Mouse (Mus musculus): ENCODE measurements around the gene Slc37a1. TPM values are rescaled to one million over a fixed set of nuclear protein-coding genes. Genes with fewer than 3 reads are reported as not detected.

The Slc37a1 gene
- 10 to 100 TPM; 19.0 to 39.4 (median 23.5) TPM for polyA plus RNA-seq (2017; shearing (Covaris generic))

DNA sequence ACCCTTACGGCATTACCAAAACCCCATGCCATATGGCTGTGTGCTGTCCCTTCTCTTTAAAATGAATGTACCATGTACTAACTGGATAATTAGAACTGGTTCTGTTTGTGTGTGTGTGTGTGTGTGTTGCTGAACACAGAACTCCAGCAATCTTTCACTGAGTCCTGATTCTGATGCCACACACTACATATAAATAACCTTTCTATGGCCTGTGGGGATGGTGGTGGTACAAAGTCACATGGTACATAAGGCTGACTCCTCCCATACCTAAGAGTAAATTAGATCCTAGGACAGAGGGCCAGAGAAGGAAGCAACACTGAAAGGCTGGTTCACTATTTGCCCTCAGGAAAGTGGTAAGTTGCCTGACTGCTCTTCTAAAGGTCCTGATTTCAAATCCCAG is at the start of gene Slc37a1:
Slc37a1 (plus strand) TSS at position 301 of the 400 bp plus-strand sequence.
- no peak for ATAC-seq

DNA sequence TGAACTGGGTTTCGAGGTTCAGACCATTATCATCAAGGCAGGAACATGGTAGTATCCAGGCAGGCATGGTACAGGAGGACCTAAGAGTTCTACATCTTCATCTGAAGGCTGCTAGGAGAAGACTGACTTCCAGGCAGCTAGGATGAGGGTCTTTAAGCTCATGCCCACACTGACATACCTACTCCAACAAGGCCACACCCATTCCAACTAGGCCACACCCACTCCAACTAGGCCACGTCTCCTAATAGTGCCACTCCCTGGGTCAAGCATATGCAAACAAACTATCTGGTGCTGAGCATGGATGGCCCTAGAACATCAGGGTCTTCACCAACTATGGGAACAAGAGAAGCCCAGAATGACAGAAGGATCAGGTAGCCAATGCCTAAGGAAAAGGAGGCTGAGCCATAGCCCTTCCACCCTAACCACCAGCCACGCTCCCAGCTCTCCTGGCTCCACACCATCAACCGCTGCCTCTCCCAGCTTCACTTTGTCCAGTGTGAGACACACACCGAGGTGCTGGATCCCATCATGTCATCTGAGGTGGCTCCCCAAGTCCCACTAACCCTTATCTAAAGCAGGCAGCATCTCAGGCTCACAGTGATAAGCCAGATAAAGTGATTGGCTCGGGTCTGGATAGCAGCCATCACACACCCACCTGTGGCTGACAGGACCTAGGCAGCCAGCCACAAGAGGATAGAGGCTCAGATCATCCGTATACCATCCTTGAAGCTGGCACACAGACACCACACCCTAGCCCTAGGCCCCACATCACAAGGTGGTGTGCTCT is 48.2 kb upstream of the Slc37a1 start:
- ATAC-seq, result no peak

DNA sequence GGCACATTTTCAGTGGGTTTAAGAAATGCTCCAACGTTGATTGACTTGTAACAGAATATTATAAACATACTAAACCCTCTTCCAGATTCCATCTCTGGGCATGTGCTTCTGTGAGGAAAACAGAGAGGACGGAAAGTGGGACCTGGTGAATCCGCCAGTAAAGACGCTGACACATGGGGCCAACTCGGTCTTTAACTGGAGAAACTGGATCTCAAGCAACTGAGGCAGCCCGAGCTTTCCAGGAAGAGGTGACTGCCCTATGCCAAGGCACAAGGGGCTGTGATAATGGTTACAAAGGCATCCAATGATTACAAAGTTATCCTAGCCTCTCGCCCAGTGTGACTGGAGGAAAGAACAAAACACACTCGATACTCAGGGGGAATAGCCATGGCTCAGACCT is 45.4 kb upstream of the Slc37a1 start:
- ATAC-seq, result no peak

DNA sequence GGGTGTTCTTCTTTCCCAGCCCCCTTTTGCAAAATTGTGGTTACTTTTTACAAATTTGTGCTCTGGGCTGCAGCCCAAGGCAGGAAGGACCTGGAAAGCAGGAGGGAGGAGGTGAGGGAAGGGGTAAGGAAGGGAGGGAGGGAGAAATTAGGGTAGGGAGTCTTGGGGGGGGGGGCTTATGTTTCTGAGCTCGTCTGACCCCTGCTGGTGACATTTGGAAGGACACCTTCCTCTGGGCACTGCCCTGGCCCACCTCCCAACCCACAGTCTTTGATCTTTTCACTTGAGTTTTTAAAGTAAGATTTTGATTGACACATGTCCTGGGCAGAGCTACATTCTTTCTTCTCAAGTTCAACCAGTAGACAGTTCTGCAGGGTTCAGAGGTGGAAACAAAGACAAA is 43.8 kb upstream of the Slc37a1 start:
- ATAC-seq, result peak; percentile 32

DNA sequence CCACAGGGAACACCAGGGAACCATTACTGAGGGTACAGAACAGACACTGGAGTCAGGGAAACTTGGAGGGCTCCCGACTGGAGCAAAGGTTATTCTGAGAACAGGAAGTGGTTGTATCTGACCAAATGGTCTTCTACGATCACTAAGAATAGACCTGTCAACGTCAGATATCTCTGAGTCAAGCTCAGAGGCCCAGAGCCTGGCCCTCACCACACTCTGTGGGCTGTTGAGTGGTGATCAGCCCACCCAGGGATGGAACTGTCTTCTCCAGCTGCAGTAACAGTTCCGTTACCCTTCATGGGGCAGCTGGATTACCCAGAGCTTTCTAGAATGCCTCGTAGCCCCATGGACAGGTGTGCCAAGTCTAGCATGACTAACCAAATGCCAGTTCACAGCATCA is 41.3 kb upstream of the Slc37a1 start:
- ATAC-seq, result no peak

DNA sequence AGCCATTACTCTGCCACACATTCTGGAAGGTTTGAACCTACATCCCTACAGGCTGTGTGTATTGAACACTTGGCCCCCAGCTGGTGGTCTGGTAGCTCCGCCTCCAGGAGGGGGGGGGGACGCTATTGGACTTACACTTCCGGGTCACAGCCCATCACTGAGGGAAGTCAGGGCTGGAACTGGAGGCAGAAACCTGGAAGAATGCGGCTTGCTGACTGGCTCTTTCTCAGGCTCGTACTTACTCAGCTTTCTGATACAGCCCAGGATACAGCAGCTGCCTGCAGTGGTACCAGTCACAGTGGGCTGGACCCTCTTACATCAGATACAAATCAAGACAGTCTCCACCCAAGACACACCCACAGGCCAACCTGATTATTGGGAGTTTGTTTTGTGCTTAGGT is 39.4 kb upstream of the Slc37a1 start:
- no peak for ATAC-seq

DNA sequence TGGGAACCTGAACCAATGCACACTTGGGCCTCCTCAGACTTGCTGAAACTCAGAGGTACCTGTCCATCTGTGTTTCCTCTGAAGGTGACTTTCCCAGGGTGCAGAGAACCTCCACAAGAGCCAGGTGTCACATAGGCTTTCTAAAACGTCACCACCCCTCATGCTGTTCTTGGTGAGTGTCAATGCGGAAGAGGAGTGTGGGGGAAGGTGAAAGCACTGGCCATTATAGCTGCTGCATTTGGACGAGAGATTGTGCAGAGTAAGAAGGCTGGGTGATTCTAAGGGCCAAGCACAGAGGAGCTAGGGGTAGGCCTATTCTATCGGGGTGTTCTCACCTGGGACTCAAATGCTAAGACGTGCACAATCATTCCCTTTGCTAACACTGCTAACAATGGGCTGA is 32.6 kb upstream of the Slc37a1 start:
- ATAC-seq, result no peak

DNA sequence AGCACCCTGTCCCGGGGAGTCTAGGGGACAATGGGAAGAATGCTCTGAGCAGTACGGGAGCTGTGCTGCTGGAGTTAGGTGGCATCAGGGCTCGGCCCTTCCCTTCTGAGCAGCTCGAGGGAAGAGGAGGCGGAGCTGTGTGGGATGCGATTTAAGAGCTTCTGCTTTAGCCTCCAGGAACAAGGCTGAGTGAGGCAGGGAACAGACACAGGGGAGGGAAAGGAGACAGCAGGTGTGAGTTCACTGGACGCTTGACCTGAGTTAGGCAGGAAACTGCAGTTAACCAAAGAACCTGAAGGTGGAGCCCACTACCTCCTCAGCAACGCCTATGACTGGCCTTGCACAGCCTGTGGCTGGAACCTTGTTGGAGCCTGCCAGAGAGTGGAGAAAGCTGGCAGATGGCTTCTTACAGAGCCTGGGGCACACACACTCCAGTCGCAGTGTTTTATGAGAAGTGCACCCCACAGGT is 32.1 kb upstream of the Slc37a1 start:
- no peak for ATAC-seq

DNA sequence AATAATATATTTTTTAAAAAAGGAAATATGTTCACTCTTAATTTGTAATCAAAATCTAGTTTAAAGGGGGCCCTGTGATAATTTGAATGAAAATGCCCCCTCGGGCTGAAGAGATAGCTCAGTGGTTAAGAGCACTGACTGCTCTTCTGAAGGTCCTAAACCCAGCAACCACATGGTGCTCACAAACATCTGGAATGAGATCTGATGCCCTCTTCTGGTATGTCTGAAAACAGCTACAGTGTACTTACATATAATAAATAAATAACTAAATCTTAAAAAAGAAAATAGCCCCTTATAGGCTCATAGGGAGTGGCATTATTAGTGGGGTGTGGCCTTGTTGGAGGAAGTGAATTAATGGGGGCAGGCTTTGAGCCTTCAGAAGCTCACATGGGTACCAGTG is 29.4 kb upstream of the Slc37a1 start:
- no peak for ATAC-seq

DNA sequence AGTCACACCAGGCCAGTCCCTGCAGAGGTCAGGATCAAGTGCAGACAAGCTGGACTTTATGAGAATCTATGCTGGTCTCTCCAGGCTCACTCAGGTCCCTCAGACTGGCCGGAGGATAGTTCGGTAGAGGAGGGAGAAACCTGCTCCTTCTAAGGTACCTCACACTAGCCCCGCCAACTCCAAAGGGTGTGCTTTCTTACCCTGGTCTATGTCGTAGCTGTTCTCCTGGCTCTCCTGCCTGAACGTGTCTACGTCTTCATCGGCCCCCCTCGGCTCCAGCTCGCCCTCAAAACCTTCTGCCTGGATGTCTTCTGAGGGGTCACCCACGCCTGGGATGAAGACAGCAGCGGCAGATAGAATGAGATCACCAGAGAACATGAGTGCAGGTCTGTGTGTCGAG is 28.7 kb upstream of the Slc37a1 start:
- no peak for ATAC-seq

DNA sequence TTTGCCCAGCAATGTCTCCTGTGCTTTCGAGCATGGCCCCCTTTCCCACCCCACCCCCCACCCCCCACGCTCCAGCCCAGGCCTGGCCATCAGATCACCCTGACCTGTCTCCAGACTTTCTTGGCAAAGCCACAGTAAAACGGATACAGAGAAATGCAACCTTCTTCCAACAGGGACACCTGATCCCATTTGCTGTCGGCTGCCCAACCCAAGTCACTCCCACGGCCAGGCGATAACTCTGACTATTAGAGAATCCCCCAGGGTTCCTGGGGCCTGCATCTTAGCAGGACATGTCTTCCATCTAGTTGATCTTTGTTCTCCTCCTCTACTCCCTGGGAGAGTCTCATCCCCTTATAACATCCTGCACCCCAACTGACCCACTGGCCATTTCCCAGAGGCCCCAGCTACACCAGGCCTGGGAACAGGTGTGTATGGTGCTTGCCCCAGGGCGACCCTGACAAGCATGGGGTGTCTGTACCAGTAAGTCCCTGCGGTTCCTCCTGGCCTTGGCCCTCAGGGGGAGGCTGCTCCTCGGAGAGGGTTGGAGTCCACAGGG is 28.2 kb upstream of the Slc37a1 start:
- ATAC-seq, result no peak

DNA sequence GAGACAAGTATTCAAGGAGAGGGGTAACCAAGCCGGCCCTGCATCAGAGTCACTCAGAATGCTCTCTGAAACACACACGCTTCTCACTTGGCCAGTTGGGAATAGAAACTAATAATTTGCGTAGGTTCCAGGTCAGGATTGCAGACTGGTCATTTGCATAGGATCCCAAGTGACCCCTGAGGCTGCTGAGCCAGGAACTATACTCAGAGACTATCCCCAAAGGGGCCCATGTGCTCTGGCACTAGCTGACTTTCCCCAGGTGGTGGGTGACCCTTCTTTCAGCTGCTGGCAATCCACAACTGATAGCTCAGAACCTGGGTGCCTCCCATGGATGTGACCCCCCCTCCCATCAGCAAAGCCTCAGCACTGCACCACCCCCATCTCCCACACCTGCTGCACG is 27.4 kb upstream of the Slc37a1 start:
- ATAC-seq, result no peak

DNA sequence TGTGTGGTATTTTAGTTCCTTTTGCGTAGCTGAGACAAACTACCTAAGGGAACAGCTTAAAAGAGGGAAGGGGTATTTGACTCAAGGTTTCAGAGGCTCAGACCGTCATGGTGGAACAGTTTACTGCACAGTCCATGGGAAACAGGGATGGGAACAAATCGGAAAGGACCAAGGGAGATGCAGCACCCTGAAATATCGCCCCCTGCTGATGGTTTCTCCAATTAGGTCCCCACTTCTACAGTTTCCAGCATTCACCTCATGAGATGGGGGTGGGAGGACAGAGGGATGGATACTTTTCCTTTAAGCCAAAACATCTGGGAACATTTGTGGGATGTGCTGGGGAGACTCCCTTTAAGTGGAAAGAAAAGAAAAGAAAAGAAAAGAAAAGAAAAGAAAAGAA is 26.8 kb upstream of the Slc37a1 start:
- no peak for ATAC-seq

DNA sequence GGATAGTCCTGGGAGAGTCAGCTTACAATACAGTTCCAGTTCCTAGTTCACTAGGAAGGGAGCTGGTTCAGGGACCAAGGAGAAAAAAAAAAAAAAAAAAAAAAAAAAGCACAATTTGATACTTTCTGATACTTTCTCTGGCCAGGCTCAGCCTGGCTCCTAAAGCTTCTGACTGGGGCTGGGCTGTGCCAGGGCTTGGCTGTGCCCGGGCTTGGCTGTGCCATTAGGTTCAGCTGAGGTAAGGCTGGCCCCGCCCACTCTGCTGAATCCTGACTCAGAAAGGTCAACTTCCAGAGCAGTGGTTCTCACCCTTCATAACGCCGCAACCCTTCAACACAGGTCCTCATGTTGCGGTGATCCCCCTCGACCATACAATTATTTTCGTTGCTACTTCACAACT is 26.2 kb upstream of the Slc37a1 start:
- ATAC-seq, result no peak

DNA sequence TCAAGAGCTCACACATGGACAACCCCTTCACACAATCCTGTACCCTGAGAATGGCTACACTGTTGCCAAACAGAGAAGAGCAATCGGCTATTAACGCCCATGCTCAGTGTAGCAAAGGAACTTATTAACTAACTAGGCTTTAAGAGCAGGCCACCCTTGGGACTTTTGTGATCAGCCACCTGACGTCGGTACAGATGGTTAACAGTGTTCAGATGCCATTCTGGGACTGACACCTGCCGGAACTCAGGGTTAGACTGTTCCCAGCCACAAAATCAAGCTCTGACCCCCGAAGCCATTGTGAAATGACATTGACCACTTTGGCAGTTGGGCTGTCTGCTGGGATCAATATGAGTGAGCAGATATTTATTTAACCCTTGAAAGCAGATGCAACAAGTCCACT is 25.2 kb upstream of the Slc37a1 start:
- no peak for ATAC-seq

DNA sequence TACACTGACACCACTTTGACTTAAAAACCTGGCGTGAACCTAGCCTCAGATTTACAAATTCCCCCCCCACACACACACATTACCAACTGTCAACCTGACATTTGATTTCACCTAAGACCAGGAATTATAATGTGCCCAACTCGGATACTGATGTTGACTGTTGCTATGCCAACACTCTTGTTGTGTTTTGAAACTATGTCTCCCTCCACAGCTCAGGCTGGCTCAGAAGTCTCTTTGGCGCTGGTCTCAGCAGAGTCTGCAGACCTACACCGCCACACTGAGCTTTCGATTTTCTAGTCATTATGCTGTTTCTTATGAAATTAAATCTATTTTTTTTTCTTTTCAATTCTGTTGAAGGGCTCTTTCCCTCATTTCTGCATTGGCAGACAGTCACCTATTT is 23.9 kb upstream of the Slc37a1 start:
- ATAC-seq, result no peak

DNA sequence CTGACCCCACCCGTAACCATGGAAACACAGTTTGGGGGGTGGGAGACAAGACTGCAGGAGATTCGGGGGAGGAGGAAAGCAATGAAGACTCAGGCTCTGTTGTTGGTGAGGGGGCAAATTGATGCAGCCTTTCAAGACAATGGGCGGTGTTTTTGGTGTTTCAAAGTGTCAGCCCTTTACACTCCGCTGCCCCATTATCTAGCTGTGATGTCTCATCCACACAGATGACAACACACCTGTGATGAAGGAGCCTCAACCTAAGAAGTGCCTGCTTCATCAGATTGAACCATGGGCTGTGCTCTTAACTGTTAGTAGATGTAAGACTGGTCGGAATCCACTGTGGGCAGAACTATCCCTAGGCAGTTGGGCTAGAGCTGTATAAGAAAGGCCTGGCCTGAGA is 22.8 kb upstream of the Slc37a1 start:
- ATAC-seq, result no peak

DNA sequence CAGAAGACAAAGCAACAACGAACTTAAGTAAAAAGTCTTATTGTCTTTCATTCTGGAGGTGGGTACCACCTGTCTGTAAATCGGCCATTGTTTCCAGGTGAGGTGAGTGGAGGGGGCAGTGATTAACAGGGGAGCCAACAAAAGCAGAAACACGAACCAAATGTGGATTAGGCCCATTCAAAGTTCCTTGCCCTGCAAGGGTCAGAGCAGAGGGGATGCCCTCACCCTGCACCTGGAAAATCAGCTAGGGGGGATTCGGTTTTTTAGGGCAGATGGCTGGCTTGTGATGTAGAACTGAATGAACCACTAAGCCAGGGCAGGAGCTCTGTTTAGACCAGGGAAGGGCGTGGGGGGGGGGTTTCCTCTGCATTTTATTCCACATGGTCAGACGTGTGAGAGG is 22.2 kb upstream of the Slc37a1 start:
- ATAC-seq, result no peak

DNA sequence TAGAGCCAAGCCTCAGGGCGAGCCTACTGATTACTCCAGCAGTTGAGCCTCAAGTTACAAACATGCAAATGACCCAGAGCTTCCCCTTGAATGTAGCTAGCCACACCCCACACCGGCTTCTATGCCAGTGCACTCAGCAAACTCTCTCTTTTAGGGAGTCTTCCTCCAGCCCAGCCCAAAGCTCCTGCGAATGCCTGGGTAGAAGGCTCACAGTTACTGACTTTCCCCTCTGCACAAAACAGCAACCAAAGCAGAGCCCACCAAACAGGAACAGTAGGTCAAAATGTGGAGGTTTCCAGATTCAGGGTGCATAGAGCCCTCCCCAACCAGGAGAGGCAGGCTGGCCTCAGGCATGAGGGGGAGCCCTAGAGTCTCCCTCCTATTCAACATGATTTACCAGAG is 21.4 kb upstream of the Slc37a1 start:
- no peak for ATAC-seq

DNA sequence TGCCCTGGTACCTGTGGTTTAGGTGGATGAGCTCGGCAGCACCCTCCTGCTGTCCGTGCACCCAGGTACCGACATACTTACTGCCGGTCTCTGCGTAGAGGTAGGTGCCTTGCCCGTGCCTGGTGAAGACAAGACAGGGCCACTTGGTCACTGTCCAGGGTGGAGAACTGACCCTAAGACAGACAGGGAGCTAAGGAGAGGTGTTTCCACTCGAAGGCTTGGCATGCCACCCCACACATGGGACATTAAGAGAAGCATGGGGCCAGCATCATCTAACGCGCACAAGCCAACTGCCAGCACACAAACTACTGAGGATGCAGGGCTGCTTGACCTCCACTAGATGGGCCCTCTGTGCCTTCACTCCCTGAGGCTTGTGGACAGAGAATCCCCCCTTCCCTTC is 20.8 kb upstream of the Slc37a1 start:
- no peak for ATAC-seq

DNA sequence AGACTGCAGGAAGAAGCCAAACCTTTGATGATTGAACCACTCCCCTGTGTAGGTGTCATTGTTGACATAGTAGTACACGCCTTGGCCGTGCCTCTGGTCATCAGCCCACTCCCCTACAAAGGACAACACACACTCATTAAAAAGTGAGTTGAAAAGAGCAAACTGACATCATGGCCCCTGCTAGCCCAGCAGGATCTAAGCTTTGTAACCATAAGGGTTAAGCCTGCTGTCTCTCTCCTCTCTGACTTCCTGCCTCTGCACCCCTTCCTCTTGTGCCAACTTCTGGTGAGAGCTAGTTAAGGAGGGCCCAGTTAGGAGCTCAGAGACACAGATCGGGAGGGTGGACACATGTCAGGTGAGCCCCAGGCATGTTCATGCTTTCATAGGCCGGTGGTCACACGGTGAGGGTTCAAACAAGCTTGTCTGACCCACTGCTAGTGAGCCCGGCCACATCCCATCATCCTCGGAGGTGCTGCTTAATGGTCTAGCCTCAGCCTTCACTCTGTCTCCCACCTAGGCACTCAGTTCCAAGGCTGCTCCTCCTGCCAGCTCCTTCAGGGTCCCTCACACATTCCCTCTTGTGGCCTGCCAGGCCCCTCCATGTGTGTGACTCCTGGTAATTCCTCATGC is 20.2 kb upstream of the Slc37a1 start:
- no peak for ATAC-seq

DNA sequence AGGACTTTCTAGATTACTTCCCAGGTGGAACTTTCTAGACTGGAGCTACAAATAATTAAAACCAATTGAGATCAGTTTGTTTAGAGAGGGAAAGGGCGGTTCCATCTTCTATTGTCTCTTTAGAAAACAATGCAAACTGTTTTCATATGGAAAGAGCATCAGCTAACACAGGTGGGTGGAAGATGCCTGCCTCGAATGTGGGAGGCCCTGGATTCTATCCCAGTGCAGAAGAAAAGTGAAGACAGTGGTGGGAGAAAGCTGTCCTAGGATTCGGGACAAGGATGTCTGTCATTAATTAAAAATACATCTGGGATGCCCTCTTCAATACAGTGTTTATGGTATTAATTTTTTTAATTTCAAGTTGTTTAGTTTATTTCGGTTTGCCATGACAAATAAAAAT is 19.5 kb upstream of the Slc37a1 start:
- no peak for ATAC-seq

DNA sequence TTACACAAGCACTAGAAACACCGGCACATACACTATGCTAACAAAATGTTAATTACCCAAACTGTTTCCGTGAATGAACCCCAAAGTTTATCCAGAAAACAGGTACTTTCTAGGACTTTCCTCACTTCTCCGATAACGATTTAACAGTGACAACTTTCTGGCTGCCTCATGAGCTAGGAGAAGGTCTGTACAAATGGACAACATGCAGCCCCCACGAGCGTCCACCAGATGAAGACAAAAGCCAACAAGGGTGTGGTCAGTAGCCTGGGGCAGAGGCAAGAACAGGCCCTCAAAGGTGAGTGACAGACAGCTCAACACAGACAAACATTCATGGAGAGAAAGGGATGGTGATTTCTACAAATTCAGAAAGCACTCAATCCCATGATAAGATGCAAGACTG is 19.0 kb upstream of the Slc37a1 start:
- ATAC-seq, result no peak

DNA sequence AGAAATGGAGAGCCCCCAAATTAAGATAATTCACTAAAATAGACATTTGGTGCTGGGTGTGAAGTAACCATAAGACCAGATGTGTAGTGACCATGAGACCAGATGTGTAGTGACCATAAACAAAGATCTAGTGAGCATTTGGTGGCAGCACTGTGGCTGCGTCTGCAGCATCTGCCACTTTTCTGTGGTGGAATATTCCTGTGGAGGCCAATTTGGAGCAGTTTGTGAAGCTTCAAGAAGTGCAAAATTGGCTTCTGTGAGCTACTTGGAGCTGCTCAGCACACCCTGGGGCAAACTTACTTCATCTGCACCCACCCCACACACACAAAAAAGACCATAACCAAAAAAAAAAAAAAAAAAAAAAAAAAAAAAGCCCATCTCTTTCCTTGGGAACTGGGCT is 18.6 kb upstream of the Slc37a1 start:
- ATAC-seq, result no peak
